Mouse (Mus musculus) C2C12 (cell line): ENCODE data around the gene Amigo1.

Experiments
- CEBPB ChIP-seq: IDR thresholded peaks from one replicate; pipeline ENCODE4 v1.6.1; 2011; ENCODE audit warnings: low read depth, mild to moderate bottlenecking, control low read depth, moderate library complexity
- CTCF ChIP-seq: IDR thresholded peaks from one replicate; pipeline ENCODE4 v1.5.1; 2011; ENCODE audit not compliant: control insufficient read depth, insufficient read depth, insufficient read length
- FOSL1 ChIP-seq: IDR thresholded peaks from one replicate; pipeline ENCODE4 v1.8.0; 2011; ENCODE audit warnings: mild to moderate bottlenecking, low read length; ENCODE audit not compliant: poor library complexity, insufficient read depth, severe bottlenecking
- MAX ChIP-seq: IDR thresholded peaks from one replicate; pipeline ENCODE4 v1.6.1; 2011; ENCODE audit warnings: mild to moderate bottlenecking, control low read depth
- MYOD1 ChIP-seq: IDR thresholded peaks from one replicate; pipeline ENCODE4 v1.6.1; 2011; ENCODE audit warnings: low read depth; ENCODE audit not compliant: control insufficient read depth, insufficient read length
- MYOG ChIP-seq: IDR thresholded peaks from one replicate; pipeline ENCODE4 v1.6.1; 2011; ENCODE audit not compliant: control insufficient read depth, insufficient read length; ENCODE audit errors: extremely low read depth
- USF1 ChIP-seq: IDR thresholded peaks from one replicate; pipeline ENCODE4 v1.6.1; 2011; ENCODE audit warnings: low read depth, mild to moderate bottlenecking, control low read depth, moderate library complexity

DNA sequence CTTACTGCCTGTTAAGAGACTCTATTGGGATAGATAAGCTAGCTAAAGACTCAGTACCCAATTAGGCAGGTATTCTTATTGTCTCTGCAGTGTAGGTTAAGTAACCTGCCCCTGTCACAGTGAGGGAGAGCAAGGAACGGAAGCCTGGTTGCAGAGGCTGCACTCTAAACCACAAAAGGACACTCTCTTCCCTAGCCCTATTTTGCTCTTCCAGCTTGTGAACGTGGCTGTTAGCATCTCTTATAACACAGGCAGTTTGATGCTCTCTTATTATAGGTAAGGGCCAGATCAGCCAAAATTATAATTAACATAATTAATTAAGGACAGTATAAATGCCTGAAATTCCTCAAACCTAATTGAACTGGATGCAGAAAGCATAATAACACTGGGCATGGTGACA lies 5.6 kb upstream of the Amigo1 start:
- no peak for TF ChIP-seq CTCF
- TF ChIP-seq USF1: no peak
- TF ChIP-seq MYOD1: no peak
- TF ChIP-seq MYOG: no peak
- no peak for TF ChIP-seq MAX
- TF ChIP-seq CEBPB: no peak
- no peak for TF ChIP-seq FOSL1
